Mouse (Mus musculus): ENCODE results near the gene Yap1.
"Not testable (repeated sequence)": the region's sequence is repeated elsewhere in the genome, so short reads cannot be mapped to it uniquely, and the experiment has no call there.

Yap1 gene

GRCm38 (mm10) chr9:7907351-7907985 is 96.9 kb downstream of the Yap1 start:
- no peak for DNase-seq

GRCm38 (mm10) chr9:7906564-7906963 is 97.8 kb downstream of the Yap1 start:
- DNase-seq: no peak

GRCm38 (mm10) chr9:7903825-7904224 is 100.6 kb downstream of the Yap1 start:
- DNase-seq: no peak

GRCm38 (mm10) chr9:7903262-7903661 is 101.1 kb downstream of the Yap1 start:
- DNase-seq: no peak

GRCm38 (mm10) chr9:7902311-7902710 is 102.1 kb downstream of the Yap1 start:
- peak; percentile 13 to 32 for DNase-seq

GRCm38 (mm10) chr9:7900965-7901364 is 103.4 kb downstream of the Yap1 start:
- no peak for DNase-seq

- DNase-seq: peak; percentile 58 to 80
Observed at GRCm38 (mm10) chr9:7897502-7897901, 106.9 kb downstream of the Yap1 start.

- not testable (repeated sequence) for DNase-seq
Observed at GRCm38 (mm10) chr9:7891796-7892195, 112.6 kb downstream of the Yap1 start.

- DNase-seq: no peak
Observed at GRCm38 (mm10) chr9:7891177-7891576, 113.2 kb downstream of the Yap1 start.

- DNase-seq: no peak
Observed at GRCm38 (mm10) chr9:7884346-7884745, 120.0 kb downstream of the Yap1 start.

- no peak for DNase-seq
Observed at GRCm38 (mm10) chr9:7882304-7882865, 122.0 kb downstream of the Yap1 start.
